ENCODE assay signal across 25 mouse cellular contexts in the genomic region with DNA sequence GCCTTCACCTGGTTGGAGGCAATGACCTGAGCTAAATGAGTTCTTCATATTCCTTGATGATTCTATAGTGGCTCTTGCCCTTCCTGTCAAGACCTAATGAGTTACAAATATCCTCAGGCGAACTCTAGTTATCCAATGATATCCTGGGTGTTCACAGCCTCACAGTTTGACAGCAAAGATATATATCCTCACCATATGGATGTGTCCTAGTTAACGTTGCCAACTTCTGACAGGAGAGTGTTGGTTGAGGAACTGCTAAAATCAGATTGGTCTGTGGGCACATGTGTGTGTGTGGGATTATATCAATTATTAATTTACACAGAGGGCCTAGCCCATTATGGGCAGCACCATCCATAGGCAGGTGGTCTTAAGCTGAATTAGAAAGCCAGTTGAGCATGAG.
DNase-seq lines count a peak whose midpoint lies in the region; ATAC-seq and TF ChIP-seq lines count a peak whose summit lies in the region.
"Had no signal": no experiment of that assay in that cellular context is flagged by ENCODE, and none has a peak within 500 bp of the region (broad histone marks: within the 10 kb centered on the region; RNA-seq: fewer than 3 reads in every experiment).

No protein-coding gene starts in this region.

- peaks cover 25% of the 10 kb centered on the region; the same call in 1 of the 2 replicates for H3K4me1 ChIP-seq in small intestine, adult 2 months (ENCODE audit: control insufficient read depth, insufficient read depth, insufficient read length, low read length)
- H3K4me1 ChIP-seq: embryonic facial prominence, embryonic 12.5 days; forebrain, embryonic 13.5 days; forebrain, embryonic 15.5 days had no signal

- no peaks in the 10 kb centered on the region for H3K27me3 ChIP-seq in small intestine, adult 2 months (ENCODE audit: control insufficient read depth, insufficient read depth, low read length)
- H3K27me3 ChIP-seq: embryonic facial prominence, embryonic 12.5 days; forebrain, embryonic 13.5 days; forebrain, embryonic 15.5 days; Patski had no signal

- DNase-seq in frontal cortex, postnatal 14 days (ENCODE audit: low spot score in 2 of 2), result no peak
- DNase-seq in left cerebral cortex, adult 2 months (ENCODE audit: extremely low spot score in 1 of 2, low spot score in 2 of 2), result no peak
- no peak for DNase-seq in left cerebral cortex, postnatal 4 days
- no peak for DNase-seq in thymus, postnatal 0 days (ENCODE audit: low spot score)
- DNase-seq: adrenal gland, adult 8-10 months; adrenal gland, postnatal 14 days; adrenal gland, postnatal 36 days; B cell, adult 2 months; cerebellum, adult 11 months; cerebellum, adult 18-20 months; cerebellum, adult 8-10 months; cerebellum, adult 9-11 months; cerebellum, postnatal 14 days; cerebellum, postnatal 36 days had no signal

- intact Hi-C loops in left cerebral cortex, adult 2 months (cut with DNase I), result no loop called here
- intact Hi-C loops in left cerebral cortex, postnatal 4 days (cut with DNase I), result no loop called here

- WGBS in small intestine, adult 2 months, result 80% methylated on average over 2 of the region's 2 CpGs

- peak overlapping the region; percentile 29 for H3K27ac ChIP-seq in left cerebral cortex, adult 2 months
- H3K27ac ChIP-seq in small intestine, adult 2 months (ENCODE audit: insufficient read depth, low read depth, low read length), result peak overlapping the region; percentile 57; the same call in 1 of the 2 replicates
- H3K27ac ChIP-seq: embryonic facial prominence, embryonic 10.5 days; embryonic facial prominence, embryonic 12.5 days; forebrain, embryonic 13.5 days; forebrain, embryonic 15.5 days had no signal

- H3K36me3 ChIP-seq in small intestine, adult 2 months (ENCODE audit: control insufficient read depth, insufficient read depth, low read length), result no peaks in the 10 kb centered on the region
- H3K36me3 ChIP-seq: embryonic facial prominence, embryonic 10.5 days; embryonic facial prominence, embryonic 12.5 days; forebrain, embryonic 15.5 days; G1E had no signal

- peak; percentile 74 for ATAC-seq in frontal cortex, adult (ENCODE audit: low TSS enrichment)
- ATAC-seq in megakaryocyte, adult 5-6 weeks (ENCODE audit: poor library complexity, severe bottlenecking), result no peak
- ATAC-seq: activated CD4-positive, CD25-positive, alpha-beta regulatory T cell, adult 4 months; CD4-positive, CD25-positive, alpha-beta regulatory T cell, adult 4 months; forebrain, embryonic 13.5 days; forebrain, embryonic 15.5 days; Patski had no signal

- no peak for TF ChIP-seq CTCF in left cerebral cortex, adult 2 months (IDR thresholded peaks at IDR 0.05)
- no peak for TF ChIP-seq CTCF in small intestine, adult 2 months (IDR thresholded peaks at IDR 0.05; ENCODE audit: extremely low read depth, insufficient read length, insufficient replicate concordance, low read depth, low read length)

- H3K4me3 ChIP-seq in left cerebral cortex, adult 2 months, result no peak overlapping the region
- no peak overlapping the region for H3K4me3 ChIP-seq in small intestine, adult 2 months (ENCODE audit: low read depth, low read length)
- H3K4me3 ChIP-seq: embryonic facial prominence, embryonic 10.5 days; embryonic facial prominence, embryonic 12.5 days; forebrain, embryonic 13.5 days; forebrain, embryonic 15.5 days had no signal

- TF ChIP-seq POLR2A in small intestine, adult 2 months (IDR thresholded peaks at IDR 0.05; ENCODE audit: low read depth, low read length), result no peak
